Mouse (Mus musculus): ENCODE data around the gene Slc39a1. TPM values are rescaled to one million over a fixed set of nuclear protein-coding genes. Genes with fewer than 3 reads are reported as not detected.
"Not testable (repeated sequence)": the region's sequence is repeated elsewhere in the genome, so short reads cannot be mapped to it uniquely, and the experiment has no call there.

The Slc39a1 gene
- polyA plus RNA-seq, 1 experiment from 2014 or later, result 119 TPM

DNA sequence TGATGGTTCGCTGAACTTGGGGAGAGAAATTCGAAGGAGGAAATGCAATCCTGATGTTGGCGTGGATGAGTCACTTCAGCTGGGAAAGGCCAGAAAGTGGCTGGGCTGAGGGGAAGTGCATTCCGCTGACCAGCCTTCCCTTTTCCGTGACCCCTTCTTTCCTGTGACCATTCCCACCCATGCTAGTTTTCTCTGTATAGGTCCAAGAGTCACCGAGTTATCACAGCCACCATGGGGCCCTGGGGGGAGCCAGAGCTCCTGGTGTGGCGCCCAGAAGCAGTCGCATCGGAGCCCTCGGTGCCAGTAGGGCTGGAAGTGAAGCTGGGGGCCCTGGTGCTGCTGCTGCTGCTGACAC is 751 bp downstream of the Slc39a1 start:
- ATAC-seq (ENCODE audit: insufficient number of reproducible peaks, insufficient read depth, low FRiP score, low read depth), result no peak
- H3K27me3 ChIP-seq (ENCODE audit: control insufficient read depth, insufficient read depth, low read length), result no peaks in the 10 kb centered on the region
- H3K4me2 ChIP-seq (replicated peaks; ENCODE audit: low read depth, low read length), result peak overlapping the region; percentile 84
- 4% methylated on average over 10 of the region's 10 CpGs for WGBS
- H3K36me3 ChIP-seq (ENCODE audit: control insufficient read depth, insufficient read depth, low read length), result peaks cover 15% of the 10 kb centered on the region; the same call in 1 of the 2 replicates
- H3K4me3 ChIP-seq (ENCODE audit: low read depth, low read length), result peak overlapping the region; percentile 71
- H3K9me3 ChIP-seq (ENCODE audit: control insufficient read depth, low read depth, low read length), result no peaks in the 10 kb centered on the region
- H3K4me1 ChIP-seq (ENCODE audit: control insufficient read depth, insufficient read depth, low read length), result peaks cover 15% of the 10 kb centered on the region; the same call in 1 of the 2 replicates
- H3K27ac ChIP-seq (ENCODE audit: low read length), result peak overlapping the region; percentile 97
- H3K9ac ChIP-seq (replicated peaks; ENCODE audit: low read depth, low read length), result peak overlapping the region; percentile 67

DNA sequence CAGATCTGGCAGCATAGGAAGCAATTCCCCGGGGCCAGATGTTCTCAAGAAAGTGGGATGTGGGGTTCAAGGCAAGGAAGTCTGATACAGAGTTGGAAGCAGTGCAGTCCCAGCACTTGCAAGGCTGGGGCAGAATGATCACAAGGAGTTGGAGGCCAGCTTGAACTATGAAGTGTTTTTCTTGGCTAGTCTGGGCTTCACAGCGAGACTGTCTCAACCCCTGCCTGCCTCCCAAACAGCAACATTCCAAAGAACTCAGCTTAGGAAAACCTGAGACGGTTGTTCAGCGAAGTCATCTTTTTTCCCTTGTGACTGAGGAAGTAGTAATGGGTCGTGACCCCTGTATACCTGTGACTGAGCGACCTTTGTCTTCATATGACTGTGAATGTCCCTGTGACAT is 2.8 kb downstream of the Slc39a1 start:
- Histone ChIP-seq H3K36me3 (ENCODE audit: control insufficient read depth, insufficient read depth, low read length) (peaks cover 15% of the 10 kb centered on the region; the same call in 1 of the 2 replicates), H3K27me3 (ENCODE audit: control insufficient read depth, insufficient read depth, low read length) (no peaks in the 10 kb centered on the region), H3K9me3 (ENCODE audit: control insufficient read depth, low read depth, low read length) (no peaks in the 10 kb centered on the region), H3K27ac (ENCODE audit: low read length) (no peak overlapping the region), H3K4me1 (ENCODE audit: control insufficient read depth, insufficient read depth, low read length) (peaks cover 18% of the 10 kb centered on the region; the same call in 1 of the 2 replicates), H3K4me3 (ENCODE audit: low read depth, low read length) (no peak overlapping the region), H3K4me2 (replicated peaks; ENCODE audit: low read depth, low read length) (no peak overlapping the region), H3K9ac (replicated peaks; ENCODE audit: low read depth, low read length) (no peak overlapping the region)
- no peak for ATAC-seq (ENCODE audit: insufficient number of reproducible peaks, insufficient read depth, low FRiP score, low read depth)
- 87% methylated on average over 6 of the region's 6 CpGs for WGBS

DNA sequence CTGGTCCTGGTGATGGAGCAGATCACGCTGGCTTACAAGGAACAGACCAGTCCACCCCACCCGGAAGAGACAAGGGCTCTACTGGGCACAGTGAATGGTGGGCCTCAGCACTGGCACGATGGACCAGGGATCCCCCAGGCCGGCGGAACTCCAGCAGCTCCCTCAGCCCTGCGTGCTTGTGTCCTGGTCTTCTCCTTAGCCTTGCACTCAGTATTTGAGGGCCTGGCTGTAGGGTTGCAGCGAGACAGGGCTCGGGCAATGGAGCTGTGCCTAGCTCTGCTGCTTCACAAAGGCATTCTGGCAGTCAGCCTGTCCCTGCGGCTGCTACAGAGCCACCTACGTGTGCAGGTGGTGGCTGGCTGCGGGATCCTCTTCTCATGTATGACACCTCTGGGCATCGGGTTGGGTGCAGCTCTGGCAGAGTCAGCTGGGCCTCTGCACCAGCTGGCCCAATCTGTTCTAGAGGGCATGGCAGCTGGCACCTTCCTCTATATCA is 3.8 kb downstream of the Slc39a1 start:
- not testable (repeated sequence) for H3K27me3 ChIP-seq (ENCODE audit: control insufficient read depth, insufficient read depth, low read length); H3K9ac ChIP-seq (replicated peaks; ENCODE audit: low read depth, low read length); H3K4me3 ChIP-seq (ENCODE audit: low read depth, low read length); H3K4me2 ChIP-seq (replicated peaks; ENCODE audit: low read depth, low read length); H3K9me3 ChIP-seq (ENCODE audit: control insufficient read depth, low read depth, low read length); H3K27ac ChIP-seq (ENCODE audit: low read length); ATAC-seq (ENCODE audit: insufficient number of reproducible peaks, insufficient read depth, low FRiP score, low read depth)
- WGBS, result 96% methylated on average over 10 of the region's 12 CpGs
- H3K4me1 ChIP-seq (ENCODE audit: control insufficient read depth, insufficient read depth, low read length), result peaks cover 18% of the 10 kb centered on the region; the same call in 1 of the 2 replicates
- peaks cover 15% of the 10 kb centered on the region; the same call in 1 of the 2 replicates for H3K36me3 ChIP-seq (ENCODE audit: control insufficient read depth, insufficient read depth, low read length)

DNA sequence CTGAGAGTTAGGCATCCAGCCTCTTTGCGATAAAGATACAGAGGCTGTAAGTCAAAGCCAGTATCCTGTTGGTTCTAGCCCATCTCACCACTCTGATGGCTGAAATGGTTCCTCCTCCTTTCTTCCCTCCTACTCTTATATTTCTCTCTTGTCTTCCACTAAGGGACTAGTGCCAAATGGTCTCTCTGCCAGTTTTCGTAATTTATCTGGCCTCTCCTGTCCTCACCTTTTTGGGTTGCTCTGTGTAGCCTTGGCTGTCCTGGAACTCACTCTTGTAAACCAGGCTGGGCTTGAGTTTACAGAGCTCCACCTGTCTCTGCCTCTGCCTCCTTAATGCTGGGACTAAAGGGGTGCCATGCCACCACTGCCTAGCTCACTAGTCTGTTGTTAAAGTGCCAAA is 4.7 kb downstream of the Slc39a1 start:
- Histone ChIP-seq H3K36me3 (ENCODE audit: control insufficient read depth, insufficient read depth, low read length) (peaks cover 20% of the 10 kb centered on the region), H3K4me1 (ENCODE audit: control insufficient read depth, insufficient read depth, low read length) (peaks cover 15% of the 10 kb centered on the region; the same call in 1 of the 2 replicates)
- not testable (repeated sequence) for ATAC-seq (ENCODE audit: insufficient number of reproducible peaks, insufficient read depth, low FRiP score, low read depth); H3K27me3 ChIP-seq (ENCODE audit: control insufficient read depth, insufficient read depth, low read length); H3K9ac ChIP-seq (replicated peaks; ENCODE audit: low read depth, low read length); H3K4me2 ChIP-seq (replicated peaks; ENCODE audit: low read depth, low read length); H3K4me3 ChIP-seq (ENCODE audit: low read depth, low read length); H3K27ac ChIP-seq (ENCODE audit: low read length); H3K9me3 ChIP-seq (ENCODE audit: control insufficient read depth, low read depth, low read length)
- WGBS, result 89% methylated on average over 2 of the region's 2 CpGs

- not testable (repeated sequence) for H3K9ac ChIP-seq (replicated peaks; ENCODE audit: low read depth, low read length); H3K4me3 ChIP-seq (ENCODE audit: low read depth, low read length); ATAC-seq (ENCODE audit: insufficient number of reproducible peaks, insufficient read depth, low FRiP score, low read depth); H3K9me3 ChIP-seq (ENCODE audit: control insufficient read depth, low read depth, low read length); H3K4me2 ChIP-seq (replicated peaks; ENCODE audit: low read depth, low read length); H3K27me3 ChIP-seq (ENCODE audit: control insufficient read depth, insufficient read depth, low read length); H3K27ac ChIP-seq (ENCODE audit: low read length)
- Histone ChIP-seq H3K4me1 (ENCODE audit: control insufficient read depth, insufficient read depth, low read length) (peaks cover 15% of the 10 kb centered on the region; the same call in 1 of the 2 replicates), H3K36me3 (ENCODE audit: control insufficient read depth, insufficient read depth, low read length) (peaks cover 20% of the 10 kb centered on the region)
- WGBS, result 79% methylated on average over 1 of the region's 1 CpGs
Observed at GRCm38 (mm10) chr3:90253174-90253573, 5.2 kb downstream of the Slc39a1 start.

GRCm38 (mm10) chr3:90253653-90254418 is 5.9 kb downstream of the Slc39a1 start, which contains the start of gene Crtc2:
Gene Crtc2 (plus strand): TSS chr3:90254163.
- Histone ChIP-seq H3K27me3 (ENCODE audit: control insufficient read depth, insufficient read depth, low read length) (no peaks in the 10 kb centered on the region), H3K36me3 (ENCODE audit: control insufficient read depth, insufficient read depth, low read length) (peaks cover 23% of the 10 kb centered on the region), H3K4me2 (replicated peaks; ENCODE audit: low read depth, low read length) (peak within 1 kb of the TSS; percentile 70), H3K9ac (replicated peaks; ENCODE audit: low read depth, low read length) (peak within 1 kb of the TSS; percentile 85), H3K4me1 (ENCODE audit: control insufficient read depth, insufficient read depth, low read length) (peaks cover 12% of the 10 kb centered on the region; the same call in 1 of the 2 replicates), H3K4me3 (ENCODE audit: low read depth, low read length) (peak within 1 kb of the TSS; percentile 79), H3K27ac (ENCODE audit: low read length) (peak within 1 kb of the TSS; percentile 86), H3K9me3 (ENCODE audit: control insufficient read depth, low read depth, low read length) (no peaks in the 10 kb centered on the region)
- WGBS, result under 1% methylated on average over 39 of the region's 40 CpGs
- peak; percentile 98 for ATAC-seq (ENCODE audit: insufficient number of reproducible peaks, insufficient read depth, low FRiP score, low read depth)

- Histone ChIP-seq H3K36me3 (ENCODE audit: control insufficient read depth, insufficient read depth, low read length) (peaks cover 27% of the 10 kb centered on the region), H3K27ac (ENCODE audit: low read length) (peak overlapping the region; percentile 86), H3K4me2 (replicated peaks; ENCODE audit: low read depth, low read length) (peak overlapping the region; percentile 70), H3K4me1 (ENCODE audit: control insufficient read depth, insufficient read depth, low read length) (peaks cover 6% of the 10 kb centered on the region; the same call in 1 of the 2 replicates), H3K9ac (replicated peaks; ENCODE audit: low read depth, low read length) (peak overlapping the region; percentile 85), H3K27me3 (ENCODE audit: control insufficient read depth, insufficient read depth, low read length) (no peaks in the 10 kb centered on the region), H3K4me3 (ENCODE audit: low read depth, low read length) (peak overlapping the region; percentile 79), H3K9me3 (ENCODE audit: control insufficient read depth, low read depth, low read length) (no peaks in the 10 kb centered on the region)
- under 1% methylated on average over 41 of the region's 41 CpGs for WGBS
- peak; percentile 51; the same call in 1 of the 2 replicates for ATAC-seq (ENCODE audit: insufficient number of reproducible peaks, insufficient read depth, low FRiP score, low read depth)
Observed at GRCm38 (mm10) chr3:90254419-90255193, 6.6 kb downstream of the Slc39a1 start.

DNA sequence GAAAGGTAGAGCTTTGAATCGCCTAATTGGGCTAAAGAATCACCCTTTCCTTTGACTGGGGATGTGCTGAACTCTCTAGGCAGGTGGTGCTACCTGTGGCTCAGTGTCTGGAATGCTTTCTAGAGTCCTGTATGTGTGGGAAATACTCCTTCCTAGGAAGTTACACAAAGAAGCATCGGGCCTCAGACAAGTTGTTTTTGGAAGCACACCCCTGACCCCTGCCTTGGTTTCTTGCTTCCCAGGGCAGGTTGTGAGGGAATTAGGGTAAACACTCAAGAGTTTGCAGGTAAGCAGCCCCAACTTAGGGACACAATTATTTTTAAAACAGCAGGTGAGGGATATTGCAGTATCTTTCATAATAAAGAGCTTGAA is 7.2 kb downstream of the Slc39a1 start:
- Histone ChIP-seq H3K36me3 (ENCODE audit: control insufficient read depth, insufficient read depth, low read length) (peaks cover 28% of the 10 kb centered on the region), H3K9ac (replicated peaks; ENCODE audit: low read depth, low read length) (peak overlapping the region; percentile 85; the same call in 1 of the 2 replicates), H3K4me2 (replicated peaks; ENCODE audit: low read depth, low read length) (peak overlapping the region; percentile 70), H3K4me3 (ENCODE audit: low read depth, low read length) (peak overlapping the region; percentile 79), H3K27ac (ENCODE audit: low read length) (peak overlapping the region; percentile 21; the same call in 1 of the 2 replicates), H3K4me1 (ENCODE audit: control insufficient read depth, insufficient read depth, low read length) (peaks cover 6% of the 10 kb centered on the region; the same call in 1 of the 2 replicates), H3K9me3 (ENCODE audit: control insufficient read depth, low read depth, low read length) (no peaks in the 10 kb centered on the region), H3K27me3 (ENCODE audit: control insufficient read depth, insufficient read depth, low read length) (no peaks in the 10 kb centered on the region)
- WGBS, result 13% methylated on average over 2 of the region's 2 CpGs
- no peak for ATAC-seq (ENCODE audit: insufficient number of reproducible peaks, insufficient read depth, low FRiP score, low read depth)

Data from stomach, embryonic 14.5 days (tissue).